Mouse (Mus musculus): ENCODE measurements around the gene Rad50. TPM values are rescaled to one million over a fixed set of nuclear protein-coding genes. Genes with fewer than 3 reads are reported as not detected.

Gene Rad50
- 17.9 and 20.1 TPM in 2 replicates for polyA plus RNA-seq (2016; fragmentation: Nextera tagmentation; extraction: Ambion mirVana)

GRCm38 (mm10) chr11:53706934-53707717, at the start of gene Rad50:
Gene Rad50, minus strand, starts transcription at chr11:53707319.
- H3K27me3 ChIP-seq, result peaks cover 6% of the 10 kb centered on the region; the same call in 1 of the 2 replicates
- ATAC-seq (ENCODE audit: low FRiP score, low read depth), result peak; percentile 93
- peak within 1 kb of the TSS; percentile 75 for H3K4me3 ChIP-seq

DNA sequence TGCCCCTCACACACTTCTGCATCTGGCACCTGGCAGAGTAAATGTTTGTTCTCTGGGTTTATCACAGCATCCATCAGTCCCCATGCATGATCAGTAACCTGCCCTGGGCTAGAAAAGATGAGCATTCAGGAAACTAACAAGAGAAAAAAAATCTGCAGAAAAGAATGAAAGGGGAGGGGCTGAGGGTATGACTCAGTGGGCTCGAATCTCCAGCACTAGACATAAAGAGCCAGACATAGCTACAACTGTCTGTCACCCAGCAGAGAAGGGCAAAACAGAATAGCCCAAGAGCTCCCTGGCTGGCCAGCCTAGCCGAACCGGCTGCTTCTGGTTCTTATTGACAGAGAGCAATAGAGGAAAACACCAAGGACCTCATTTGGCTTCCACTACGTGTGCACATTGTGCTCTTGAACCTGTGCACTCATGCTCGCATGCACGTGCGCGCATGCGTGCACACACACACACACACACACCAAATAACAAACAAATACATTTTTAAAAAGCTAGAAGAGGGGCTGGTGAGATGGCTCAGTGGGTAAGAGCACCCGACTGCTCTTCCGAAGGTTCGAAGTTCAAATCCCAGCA, 48.0 kb upstream of the Rad50 start:
- Histone ChIP-seq H3K4me2 (replicated peaks) (no peak overlapping the region), H3K36me3 (no peaks in the 10 kb centered on the region), H3K9ac (replicated peaks) (no peak overlapping the region), H3K4me3 (no peak overlapping the region), H3K27ac (replicated peaks) (no peak overlapping the region), H3K4me1 (peaks cover 10% of the 10 kb centered on the region), H3K9me3 (no peaks in the 10 kb centered on the region), H3K27me3 (peaks cover 10% of the 10 kb centered on the region)
- no peak for ATAC-seq (ENCODE audit: low FRiP score, low read depth)
- WGBS, result 82% methylated on average over 12 of the region's 12 CpGs

More at GRCm38 (mm10) chr11:53706934-53707717, at the start of gene Rad50:
- Histone ChIP-seq H3K27ac (replicated peaks) (no peak within 1 kb of the TSS), H3K9me3 (no peaks in the 10 kb centered on the region), H3K9ac (replicated peaks) (peak within 1 kb of the TSS; percentile 76), H3K4me2 (replicated peaks) (peak within 1 kb of the TSS; percentile 97), H3K36me3 (no peaks in the 10 kb centered on the region), H3K4me1 (peaks cover 8% of the 10 kb centered on the region)
- WGBS, result 5% methylated on average over 55 of the region's 55 CpGs

DNA sequence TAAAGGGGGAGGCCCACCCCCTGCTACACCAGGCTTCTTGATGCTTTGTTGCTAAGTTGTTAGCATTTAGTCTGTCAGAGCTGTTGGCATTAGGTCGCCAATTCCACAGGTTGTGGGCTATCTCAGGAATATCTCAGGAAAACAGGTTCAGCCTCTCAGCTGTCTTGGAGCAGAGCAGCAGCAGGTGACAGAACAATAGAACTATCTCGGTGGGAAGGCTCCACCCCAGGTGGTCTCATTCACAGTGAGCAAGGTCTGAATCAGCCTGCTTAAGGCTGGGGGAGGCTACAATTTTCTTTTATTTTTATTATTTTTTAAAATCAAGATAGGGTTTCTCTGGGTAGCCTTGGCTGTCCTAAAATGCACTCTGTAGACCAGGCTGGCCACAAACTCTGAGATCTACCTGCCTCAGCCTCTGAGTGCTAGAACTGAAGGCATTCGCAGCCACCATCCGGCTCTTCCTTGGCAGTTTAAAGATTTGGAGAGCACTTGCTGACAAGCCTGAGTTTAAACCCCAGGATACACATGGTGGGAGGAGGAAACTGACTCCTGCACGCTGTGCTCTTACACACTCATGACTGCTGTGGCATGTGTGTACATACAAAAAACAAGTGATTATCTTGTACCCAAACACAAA, 42.7 kb upstream of the Rad50 start:
- no peak overlapping the region for H3K27ac ChIP-seq (replicated peaks)
- H3K9me3 ChIP-seq, result no peaks in the 10 kb centered on the region
- 42% methylated on average over 5 of the region's 5 CpGs for WGBS

DNA sequence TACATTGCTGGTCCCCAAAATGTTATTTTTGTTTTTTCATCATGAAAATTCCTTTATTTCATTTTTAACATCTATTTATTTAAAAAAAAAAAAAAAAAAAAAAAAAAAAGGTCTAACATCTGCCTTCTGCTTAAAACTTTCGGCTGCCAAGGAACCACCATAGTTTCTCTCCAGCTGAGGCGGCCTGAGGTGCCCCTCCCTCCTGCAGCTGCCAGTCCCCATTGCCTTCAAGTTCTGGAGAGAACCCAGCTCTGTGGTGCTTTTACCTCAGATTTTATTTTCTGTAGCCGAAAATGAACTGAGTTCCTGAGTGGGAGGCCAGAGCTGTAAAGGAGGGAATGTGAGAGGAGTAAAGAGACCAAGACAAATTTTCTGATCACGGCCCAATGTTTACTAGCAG, 42.2 kb upstream of the Rad50 start:
- no peak overlapping the region for H3K4me3 ChIP-seq
- H3K4me1 ChIP-seq, result no peaks in the 10 kb centered on the region
- no peak overlapping the region for H3K27ac ChIP-seq (replicated peaks)
- no peak overlapping the region for H3K9ac ChIP-seq (replicated peaks)
- H3K27me3 ChIP-seq, result 0 out of 2 replicates have a peak, but pooled peaks cover 5% of the 10 kb centered on the region
- H3K4me2 ChIP-seq (replicated peaks), result no peak overlapping the region
- ATAC-seq (ENCODE audit: low FRiP score, low read depth), result no peak
- H3K9me3 ChIP-seq, result no peaks in the 10 kb centered on the region
- no peaks in the 10 kb centered on the region for H3K36me3 ChIP-seq
- 73% methylated on average over 4 of the region's 4 CpGs for WGBS

More for the DNA sequence above, 42.7 kb upstream of the Rad50 start:
- no peak overlapping the region for H3K4me3 ChIP-seq
- H3K4me2 ChIP-seq (replicated peaks), result no peak overlapping the region
- H3K9ac ChIP-seq (replicated peaks), result no peak overlapping the region
- 0 out of 2 replicates have a peak, but pooled peaks cover 5% of the 10 kb centered on the region for H3K27me3 ChIP-seq
- H3K4me1 ChIP-seq, result no peaks in the 10 kb centered on the region
- no peaks in the 10 kb centered on the region for H3K36me3 ChIP-seq
- ATAC-seq (ENCODE audit: low FRiP score, low read depth), result no peak

DNA sequence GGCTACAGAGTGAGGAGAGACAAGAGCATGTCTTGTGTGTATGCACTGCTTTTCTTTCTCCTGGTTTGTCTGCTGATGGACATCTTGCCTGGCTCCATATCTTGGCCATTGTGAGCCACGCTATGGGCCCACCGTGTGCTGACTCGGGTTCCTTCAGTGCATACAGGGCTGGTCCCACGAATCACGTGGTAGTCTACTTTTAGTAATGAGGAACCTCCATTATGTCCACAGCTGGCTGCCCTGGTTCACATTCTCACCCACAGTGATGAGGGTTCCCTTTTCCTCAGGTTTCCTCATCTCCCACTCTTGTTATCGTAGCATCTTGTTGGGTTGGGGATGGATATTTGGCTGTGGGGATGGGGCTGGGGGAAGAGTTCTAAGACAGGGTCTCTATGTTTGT, 41.5 kb upstream of the Rad50 start:
- H3K9me3 ChIP-seq, result no peaks in the 10 kb centered on the region
- H3K36me3 ChIP-seq, result no peaks in the 10 kb centered on the region
- H3K27ac ChIP-seq (replicated peaks), result no peak overlapping the region
- ATAC-seq (ENCODE audit: low FRiP score, low read depth), result no peak
- no peak overlapping the region for H3K9ac ChIP-seq (replicated peaks)
- no peak overlapping the region for H3K4me3 ChIP-seq
- H3K4me2 ChIP-seq (replicated peaks), result no peak overlapping the region
- WGBS, result 84% methylated on average over 6 of the region's 6 CpGs
- 0 out of 2 replicates have a peak, but pooled peaks cover 5% of the 10 kb centered on the region for H3K27me3 ChIP-seq
- H3K4me1 ChIP-seq, result no peaks in the 10 kb centered on the region

DNA sequence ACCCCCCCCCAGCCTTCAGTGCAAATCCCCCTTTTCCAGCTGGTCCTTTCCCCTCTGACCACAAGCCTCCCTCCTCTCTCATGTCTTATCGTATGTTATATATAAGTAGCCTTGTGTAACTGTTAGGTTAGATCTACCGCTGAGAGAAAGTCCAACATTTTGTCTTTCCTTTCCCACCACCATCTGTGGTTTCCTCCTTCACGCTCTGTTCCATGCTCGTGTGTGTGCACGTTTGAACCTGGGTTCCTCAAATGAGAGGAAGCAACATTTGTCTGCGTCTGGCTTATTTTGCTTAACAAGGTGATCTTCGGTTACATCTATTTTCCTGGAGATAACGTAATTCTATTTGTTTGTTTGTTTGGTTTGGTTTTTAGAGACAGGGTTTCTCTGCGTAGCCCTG, 40.9 kb upstream of the Rad50 start:
- Histone ChIP-seq H3K27ac (replicated peaks) (no peak overlapping the region), H3K9ac (replicated peaks) (no peak overlapping the region), H3K4me2 (replicated peaks) (no peak overlapping the region), H3K4me3 (no peak overlapping the region), H3K27me3 (0 out of 2 replicates have a peak, but pooled peaks cover 5% of the 10 kb centered on the region), H3K36me3 (no peaks in the 10 kb centered on the region), H3K9me3 (no peaks in the 10 kb centered on the region), H3K4me1 (no peaks in the 10 kb centered on the region)
- no peak for ATAC-seq (ENCODE audit: low FRiP score, low read depth)
- WGBS, result 95% methylated on average over 9 of the region's 9 CpGs

DNA sequence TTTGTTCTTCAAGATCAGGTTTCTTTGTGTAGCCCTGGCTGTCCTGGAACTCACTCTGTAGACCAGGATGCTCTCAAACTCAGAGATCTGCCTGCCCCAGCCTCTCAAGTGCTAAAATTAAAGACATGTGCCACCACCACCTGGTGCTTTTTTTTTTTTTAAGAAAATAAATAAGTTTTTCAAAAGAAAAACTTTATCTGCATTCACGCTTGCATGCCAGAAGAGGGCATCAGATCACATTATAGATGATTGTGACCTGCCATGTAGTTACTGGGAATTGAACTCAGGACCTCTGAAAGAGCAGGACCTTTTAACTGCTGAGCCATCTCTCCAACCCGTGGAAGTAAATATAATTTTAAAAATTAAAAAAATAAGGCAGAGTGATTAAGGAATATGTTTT, 38.1 kb upstream of the Rad50 start:
- no peak for ATAC-seq (ENCODE audit: low FRiP score, low read depth)

GRCm38 (mm10) chr11:53742353-53742752, 35.2 kb upstream of the Rad50 start:
- WGBS, result 10% methylated on average over 5 of the region's 5 CpGs
- Histone ChIP-seq H3K27ac (replicated peaks) (no peak overlapping the region), H3K4me2 (replicated peaks) (no peak overlapping the region), H3K36me3 (no peaks in the 10 kb centered on the region), H3K9me3 (no peaks in the 10 kb centered on the region), H3K4me3 (no peak overlapping the region), H3K9ac (replicated peaks) (no peak overlapping the region), H3K27me3 (no peaks in the 10 kb centered on the region), H3K4me1 (no peaks in the 10 kb centered on the region)
- no peak for ATAC-seq (ENCODE audit: low FRiP score, low read depth)

More for the DNA sequence above, 38.1 kb upstream of the Rad50 start:
- Histone ChIP-seq H3K27me3 (0 out of 2 replicates have a peak, but pooled peaks cover 5% of the 10 kb centered on the region), H3K9ac (replicated peaks) (no peak overlapping the region), H3K9me3 (no peaks in the 10 kb centered on the region), H3K36me3 (no peaks in the 10 kb centered on the region), H3K27ac (replicated peaks) (no peak overlapping the region), H3K4me3 (no peak overlapping the region), H3K4me1 (no peaks in the 10 kb centered on the region), H3K4me2 (replicated peaks) (no peak overlapping the region)
- WGBS, result 93% methylated on average over 2 of the region's 2 CpGs

DNA sequence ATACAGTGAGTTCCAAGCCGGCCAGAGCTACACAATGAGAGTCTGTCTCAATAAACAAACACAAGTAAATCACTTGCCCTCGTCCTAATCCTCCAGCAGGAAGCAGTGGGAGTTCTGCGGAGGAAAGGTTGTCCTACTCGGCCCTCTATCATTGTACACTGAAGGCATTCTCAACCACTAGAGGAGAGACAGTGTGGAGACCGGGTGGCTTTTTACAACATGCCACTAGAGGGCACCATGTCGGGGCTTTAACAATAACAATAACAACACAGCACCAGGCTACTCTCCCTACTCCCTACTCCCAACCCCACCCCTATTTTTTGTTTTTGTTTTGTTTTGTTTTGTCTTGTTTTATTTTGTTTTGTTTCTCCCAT, 30.4 kb upstream of the Rad50 start:
- no peak overlapping the region for H3K4me2 ChIP-seq (replicated peaks)
- no peaks in the 10 kb centered on the region for H3K27me3 ChIP-seq
- no peaks in the 10 kb centered on the region for H3K4me1 ChIP-seq
- H3K4me3 ChIP-seq, result no peak overlapping the region
- H3K27ac ChIP-seq (replicated peaks), result no peak overlapping the region
- H3K9ac ChIP-seq (replicated peaks), result no peak overlapping the region
- WGBS, result 36% methylated on average over 6 of the region's 6 CpGs
- H3K9me3 ChIP-seq, result no peaks in the 10 kb centered on the region
- H3K36me3 ChIP-seq, result no peaks in the 10 kb centered on the region
- ATAC-seq (ENCODE audit: low FRiP score, low read depth), result no peak

DNA sequence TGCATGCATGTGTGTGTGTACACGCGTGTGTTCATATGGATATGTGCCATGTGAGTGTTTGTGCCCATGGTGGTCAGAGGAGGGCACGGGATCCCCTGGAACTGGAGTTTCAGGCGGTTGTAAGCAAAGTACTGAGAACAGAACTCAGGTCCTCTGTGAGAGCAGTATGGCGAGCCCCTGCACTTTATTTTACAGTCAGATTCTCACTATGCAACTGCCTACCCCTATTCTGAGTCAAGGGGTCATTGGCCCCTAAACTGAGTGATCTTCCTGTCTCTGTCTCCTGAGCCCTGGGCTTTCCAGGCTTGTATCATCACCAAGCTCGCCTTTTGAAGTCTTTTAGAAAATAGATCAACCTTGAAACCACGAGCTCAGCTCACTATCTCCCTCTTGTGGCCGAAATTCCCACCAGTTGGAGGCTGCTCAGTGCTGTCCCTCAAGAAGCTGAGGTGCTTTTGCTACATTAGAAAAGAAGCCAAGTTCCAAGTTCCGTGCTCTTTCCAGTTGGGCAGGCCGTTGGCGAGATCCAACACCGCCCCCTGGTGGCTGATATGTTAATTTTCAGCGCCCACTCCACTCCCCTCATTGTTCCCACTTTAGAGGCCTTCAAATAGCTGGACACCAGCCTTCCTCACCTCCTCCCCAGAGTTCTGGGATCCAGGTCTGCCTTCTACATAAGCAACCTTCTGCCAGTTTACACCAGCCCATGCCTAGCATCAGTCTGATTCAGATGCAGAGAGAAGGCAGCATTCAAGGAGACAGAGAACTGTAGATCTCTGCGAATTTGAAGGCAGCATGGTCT, 29.9 kb upstream of the Rad50 start:
- ATAC-seq (ENCODE audit: low FRiP score, low read depth), result no peak; the same call in 1 of the 2 replicates
- Histone ChIP-seq H3K36me3 (no peaks in the 10 kb centered on the region), H3K27ac (replicated peaks) (no peak overlapping the region), H3K4me3 (no peak overlapping the region), H3K4me2 (replicated peaks) (no peak overlapping the region), H3K9ac (replicated peaks) (no peak overlapping the region), H3K4me1 (no peaks in the 10 kb centered on the region), H3K27me3 (no peaks in the 10 kb centered on the region), H3K9me3 (no peaks in the 10 kb centered on the region)
- WGBS, result 51% methylated on average over 14 of the region's 14 CpGs

GRCm38 (mm10) chr11:53735682-53736245, 28.6 kb upstream of the Rad50 start:
- no peaks in the 10 kb centered on the region for H3K4me1 ChIP-seq
- whole genome bisulfite sequencing, result 24% methylated on average over 17 of the region's 17 CpGs
- no peaks in the 10 kb centered on the region for H3K36me3 ChIP-seq
- H3K4me3 ChIP-seq, result 0 out of 2 replicates have a peak overlapping the region, but pooled peaks have one; percentile 18
- H3K27me3 ChIP-seq, result no peaks in the 10 kb centered on the region
- peak overlapping the region; percentile 47 for H3K4me2 ChIP-seq (replicated peaks)
- no peak overlapping the region for H3K9ac ChIP-seq (replicated peaks)
- ATAC-seq (ENCODE audit: low FRiP score, low read depth), result peak; percentile 78
- no peak overlapping the region for H3K27ac ChIP-seq (replicated peaks)
- no peaks in the 10 kb centered on the region for H3K9me3 ChIP-seq

All from midbrain, embryonic 12.5 days (tissue).